Mouse (Mus musculus) cerebellum, adult 11 months (tissue): Measurements from ENCODE around the gene Rhbdf2.

Experiments
- DNase-seq: peaks from one replicate; pipeline ENCODE4 v3.0.0; 2022

Gene Rhbdf2

GRCm38 (mm10) chr11:116581376-116581814 is 45.4 kb downstream of the Rhbdf2 start, which contains the start of gene Ube2o:
Ube2o (minus strand) TSS chr11:116581447.
- peak; percentile 83 for DNase-seq

- peak; percentile 60 for DNase-seq
Measured at GRCm38 (mm10) chr11:116580711-116581375, 46.0 kb downstream of the Rhbdf2 start.

- DNase-seq, result no peak
Measured at GRCm38 (mm10) chr11:116580031-116580652, 46.7 kb downstream of the Rhbdf2 start.

GRCm38 (mm10) chr11:116579280-116579679 is 47.5 kb downstream of the Rhbdf2 start:
- DNase-seq, result no peak

GRCm38 (mm10) chr11:116575396-116575795 is 51.4 kb downstream of the Rhbdf2 start:
- no peak for DNase-seq

GRCm38 (mm10) chr11:116574982-116575381 is 51.8 kb downstream of the Rhbdf2 start:
- DNase-seq, result no peak

GRCm38 (mm10) chr11:116574486-116574885 is 52.3 kb downstream of the Rhbdf2 start:
- no peak for DNase-seq

GRCm38 (mm10) chr11:116572756-116573543 is 53.9 kb downstream of the Rhbdf2 start:
- no peak for DNase-seq

- DNase-seq, result no peak
Measured at GRCm38 (mm10) chr11:116571767-116572679, 54.8 kb downstream of the Rhbdf2 start.

- DNase-seq, result no peak
Measured at GRCm38 (mm10) chr11:116570821-116571220, 56.0 kb downstream of the Rhbdf2 start.

GRCm38 (mm10) chr11:116567531-116567930 is 59.3 kb downstream of the Rhbdf2 start:
- no peak for DNase-seq

- no peak for DNase-seq
Measured at GRCm38 (mm10) chr11:116565283-116566041, 61.4 kb downstream of the Rhbdf2 start.

GRCm38 (mm10) chr11:116556308-116556707 is 70.5 kb downstream of the Rhbdf2 start:
- DNase-seq, result peak; percentile 33

- no peak for DNase-seq
Measured at GRCm38 (mm10) chr11:116555572-116555971, 71.2 kb downstream of the Rhbdf2 start.

- no peak for DNase-seq
Measured at GRCm38 (mm10) chr11:116554171-116554878, 72.5 kb downstream of the Rhbdf2 start.

- DNase-seq, result no peak
Measured at GRCm38 (mm10) chr11:116552194-116552593, 74.6 kb downstream of the Rhbdf2 start.

GRCm38 (mm10) chr11:116550748-116551147 is 76.1 kb downstream of the Rhbdf2 start:
- no peak for DNase-seq

GRCm38 (mm10) chr11:116549273-116550038 is 77.4 kb downstream of the Rhbdf2 start:
- DNase-seq, result no peak

- no peak for DNase-seq
Measured at GRCm38 (mm10) chr11:116548780-116549179, 78.0 kb downstream of the Rhbdf2 start.
